32 mouse cellular contexts compared by ENCODE assay signal in the genomic region with DNA sequence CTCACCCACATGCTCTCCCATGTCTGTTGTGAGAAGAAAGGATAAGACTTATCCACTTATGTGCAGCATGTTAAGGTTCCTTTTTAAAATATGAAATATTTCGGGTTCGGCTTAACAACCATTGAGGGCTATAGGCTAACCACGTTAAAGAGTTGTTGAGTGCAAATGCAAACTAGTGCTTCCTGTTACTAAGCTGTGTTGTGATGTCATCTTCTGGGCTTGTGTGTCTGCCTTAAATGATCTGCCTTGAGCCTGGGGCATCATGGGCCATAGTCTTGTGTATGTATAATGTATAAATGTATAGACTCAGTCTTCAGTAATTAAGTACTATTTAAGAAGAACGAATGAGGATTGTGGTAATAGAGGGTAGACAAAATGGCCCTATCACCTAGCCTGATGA.
DNase-seq lines count a peak whose midpoint lies in the region; ATAC-seq and TF ChIP-seq lines count a peak whose summit lies in the region.
"Had no signal": no experiment of that assay in that cellular context is flagged by ENCODE, and none has a peak within 500 bp of the region (broad histone marks: within the 10 kb centered on the region; RNA-seq: fewer than 3 reads in every experiment).

No protein-coding gene starts in this region.

- H3K36me3 ChIP-seq in lung, postnatal 0 days (ENCODE audit: insufficient read depth, low read length), result no peaks in the 10 kb centered on the region
- no peaks in the 10 kb centered on the region for H3K36me3 ChIP-seq in stomach, postnatal 0 days (ENCODE audit: control insufficient read depth, insufficient read depth, low read length)
- no peaks in the 10 kb centered on the region for H3K36me3 ChIP-seq in liver, embryonic 12.5 days
- H3K36me3 ChIP-seq: heart, embryonic 13.5 days; hindbrain, embryonic 10.5 days; hindbrain, embryonic 15.5 days; intestine, embryonic 15.5 days; limb, embryonic 13.5 days; liver, embryonic 13.5 days; neural tube, embryonic 12.5 days; stomach, embryonic 15.5 days had no signal

- 63% methylated on average over 4 of the region's 4 CpGs for WGBS in lung, postnatal 0 days
- 83% methylated on average over 4 of the region's 4 CpGs for WGBS in stomach, postnatal 0 days
- WGBS in liver, embryonic 12.5 days (ENCODE audit: insufficient replicate concordance), result 58% methylated on average over 4 of the region's 4 CpGs

- no peak overlapping the region for H3K4me2 ChIP-seq in lung, postnatal 0 days (replicated peaks; ENCODE audit: low read depth, low read length)
- no peak overlapping the region for H3K4me2 ChIP-seq in stomach, postnatal 0 days (replicated peaks; ENCODE audit: low read depth)
- H3K4me2 ChIP-seq in liver, embryonic 12.5 days, result no peak overlapping the region
- H3K4me2 ChIP-seq: heart, embryonic 13.5 days; hindbrain, embryonic 15.5 days; intestine, embryonic 15.5 days; liver, embryonic 13.5 days; midbrain, embryonic 11.5 days; neural tube, embryonic 12.5 days; stomach, embryonic 15.5 days had no signal

- no peak for DNase-seq in lung, postnatal 0 days (ENCODE audit: low spot score)
- no peak for DNase-seq in lung, postnatal 10 days
- peak; percentile 24 for DNase-seq in T-cell, adult 2 months (ENCODE audit: low spot score)
- DNase-seq in induced T-regulatory cell, adult 2 months (ENCODE audit: low read depth), result peak; percentile 43
- no peak for DNase-seq in stomach, postnatal 0 days (ENCODE audit: low spot score)
- DNase-seq in urinary bladder, postnatal 4 days (ENCODE audit: low spot score in 2 of 2), result no peak
- DNase-seq: adrenal gland, adult 2 months; B cell, adult 2 months; cerebellum, adult 18-20 months; gastrocnemius, postnatal 25 days; heart, adult 2 months; heart, postnatal 14 days; kidney, adult 2 months; kidney, postnatal 36 days; layer of hippocampus, postnatal 36 days; liver, embryonic 13.5 days; lung, adult 18-20 months; lung, postnatal 14 days; thymus, adult 18-20 months; thymus, postnatal 36 days had no signal

- TF ChIP-seq CTCF in lung, postnatal 0 days (IDR thresholded peaks at IDR 0.05), result no peak
- no peak for TF ChIP-seq CTCF in stomach, postnatal 0 days (IDR thresholded peaks at IDR 0.05; ENCODE audit: low read depth)

- H3K4me3 ChIP-seq in lung, postnatal 0 days (ENCODE audit: low read depth, low read length), result no peak overlapping the region
- no peak overlapping the region for H3K4me3 ChIP-seq in stomach, postnatal 0 days (ENCODE audit: low read depth, low read length)
- no peak overlapping the region for H3K4me3 ChIP-seq in liver, embryonic 12.5 days
- H3K4me3 ChIP-seq: heart, adult 2 months; heart, embryonic 13.5 days; hindbrain, embryonic 10.5 days; hindbrain, embryonic 15.5 days; intestine, embryonic 15.5 days; limb, embryonic 13.5 days; liver, embryonic 13.5 days; neural tube, embryonic 12.5 days; stomach, embryonic 15.5 days had no signal

- H3K4me1 ChIP-seq in lung, postnatal 0 days (ENCODE audit: insufficient read depth, low read depth, low read length), result peaks cover 26% of the 10 kb centered on the region
- peaks cover 8% of the 10 kb centered on the region for H3K4me1 ChIP-seq in stomach, postnatal 0 days (replicated peaks; ENCODE audit: control insufficient read depth, insufficient read depth)
- peaks cover 27% of the 10 kb centered on the region for H3K4me1 ChIP-seq in liver, embryonic 12.5 days
- H3K4me1 ChIP-seq: hindbrain, embryonic 15.5 days; neural tube, embryonic 12.5 days had no signal

- H3K27ac ChIP-seq in lung, postnatal 0 days (ENCODE audit: low read length), result peak overlapping the region; percentile 52
- H3K27ac ChIP-seq in stomach, postnatal 0 days (replicated peaks), result peak overlapping the region; percentile 18; the same call in 1 of the 2 replicates
- H3K27ac ChIP-seq in liver, embryonic 12.5 days, result no peak overlapping the region
- H3K27ac ChIP-seq: heart, adult 2 months; hindbrain, embryonic 10.5 days; hindbrain, embryonic 15.5 days; intestine, embryonic 15.5 days; liver, embryonic 13.5 days; neural tube, embryonic 12.5 days had no signal

- no peak overlapping the region for H3K9ac ChIP-seq in lung, postnatal 0 days (replicated peaks; ENCODE audit: low read depth)
- no peak overlapping the region for H3K9ac ChIP-seq in stomach, postnatal 0 days (ENCODE audit: low read length)
- no peak overlapping the region for H3K9ac ChIP-seq in liver, embryonic 12.5 days
- H3K9ac ChIP-seq: heart, embryonic 13.5 days; hindbrain, embryonic 15.5 days; intestine, embryonic 15.5 days; limb, embryonic 13.5 days; liver, embryonic 13.5 days; neural tube, embryonic 12.5 days; stomach, embryonic 15.5 days had no signal

- no peak for ATAC-seq in lung, postnatal 0 days
- no peak for ATAC-seq in stomach, postnatal 0 days (ENCODE audit: low FRiP score, low TSS enrichment)
- no peak for ATAC-seq in liver, embryonic 12.5 days
- ATAC-seq: forebrain, embryonic 14.5 days; intestine, embryonic 15.5 days; midbrain, embryonic 16.5 days; Patski had no signal

- no peaks in the 10 kb centered on the region for H3K27me3 ChIP-seq in lung, postnatal 0 days (replicated peaks; ENCODE audit: insufficient read depth, low read length)
- no peaks in the 10 kb centered on the region for H3K27me3 ChIP-seq in stomach, postnatal 0 days (ENCODE audit: control insufficient read depth, insufficient read depth, low read length)
- no peaks in the 10 kb centered on the region for H3K27me3 ChIP-seq in liver, embryonic 12.5 days (replicated peaks)
- H3K27me3 ChIP-seq: heart, embryonic 13.5 days; hindbrain, embryonic 15.5 days; intestine, embryonic 15.5 days; limb, embryonic 13.5 days; liver, embryonic 13.5 days; neural tube, embryonic 12.5 days; Patski; stomach, embryonic 15.5 days had no signal

- TF ChIP-seq EP300 in lung, postnatal 0 days (IDR thresholded peaks at IDR 0.05), result no peak
- TF ChIP-seq EP300 in stomach, postnatal 0 days (optimal IDR thresholded peaks at IDR 0.05), result no peak

- no peaks in the 10 kb centered on the region for H3K9me3 ChIP-seq in lung, postnatal 0 days (ENCODE audit: low read length)
- H3K9me3 ChIP-seq in stomach, postnatal 0 days (ENCODE audit: control insufficient read depth, low read length), result no peaks in the 10 kb centered on the region
- no peaks in the 10 kb centered on the region for H3K9me3 ChIP-seq in liver, embryonic 12.5 days (replicated peaks)
- H3K9me3 ChIP-seq: heart, embryonic 13.5 days; hindbrain, embryonic 10.5 days; hindbrain, embryonic 15.5 days; intestine, embryonic 15.5 days; limb, embryonic 13.5 days; liver, embryonic 13.5 days; neural tube, embryonic 12.5 days; stomach, embryonic 15.5 days had no signal

Comparison
In these comparisons a context has a peak if more than half of its experiments do, and no peak if none do; other contexts are left out.
1. DNase-seq: peak in T-cell, adult 2 months (single experiment) and induced T-regulatory cell, adult 2 months (single experiment); none in lung, postnatal 0 days (single experiment), lung, postnatal 10 days (single experiment), stomach, postnatal 0 days (single experiment) and urinary bladder, postnatal 4 days (0 of 2).